Mouse (Mus musculus): ENCODE results near the gene Ift172. TPM values are rescaled to one million over a fixed set of nuclear protein-coding genes. Genes with fewer than 3 reads are reported as not detected.
"Not testable (repeated sequence)": the region's sequence is repeated elsewhere in the genome, so short reads cannot be mapped to it uniquely, and the experiment has no call there.

Gene Ift172
- total RNA-seq, 2 experiments from 2014 or later = 80.9 to 96.8 TPM

- Histone ChIP-seq H3K27ac (peak within 1 kb of the TSS; percentile 90), H3K4me3 (peak within 1 kb of the TSS; percentile 98)
- peak; percentile 96 to 98 for DNase-seq (ENCODE audit: low spot score in 2 of 2)
- peak; percentile 26 for TF ChIP-seq CTCF (conservative IDR thresholded peaks at IDR 0.05)
These were observed 70.2 kb downstream of the Ift172 start, which contains the start of gene Ppm1g for GRCm38 (mm10) chr5:31220448-31221303. Gene Ppm1g (minus strand): TSS chr5:31220687.

GRCm38 (mm10) chr5:31219911-31220447 lies 70.9 kb downstream of the Ift172 start:
- DNase-seq (ENCODE audit: low spot score in 2 of 2) = no peak
- peak; percentile 50 for TF ChIP-seq CTCF (conservative IDR thresholded peaks at IDR 0.05)

GRCm38 (mm10) chr5:31219474-31219873 lies 71.4 kb downstream of the Ift172 start:
- Histone ChIP-seq H3K27ac (peak overlapping the region; percentile 90), H3K4me3 (peak overlapping the region; percentile 98)
- no peak for DNase-seq (ENCODE audit: low spot score in 2 of 2)
- TF ChIP-seq CTCF (conservative IDR thresholded peaks at IDR 0.05) = no peak

More at GRCm38 (mm10) chr5:31219911-31220447, 70.9 kb downstream of the Ift172 start:
- peak overlapping the region; percentile 90 for H3K27ac ChIP-seq
- peak overlapping the region; percentile 98 for H3K4me3 ChIP-seq

- peak; percentile 78 for TF ChIP-seq CTCF (conservative IDR thresholded peaks at IDR 0.05)
- DNase-seq (ENCODE audit: low spot score in 2 of 2) = no peak
- peak overlapping the region; percentile 47; the same call in 1 of the 2 replicates for H3K27ac ChIP-seq
- H3K4me3 ChIP-seq = peak overlapping the region; percentile 98
These were observed 71.8 kb downstream of the Ift172 start for GRCm38 (mm10) chr5:31219070-31219469.

DNA sequence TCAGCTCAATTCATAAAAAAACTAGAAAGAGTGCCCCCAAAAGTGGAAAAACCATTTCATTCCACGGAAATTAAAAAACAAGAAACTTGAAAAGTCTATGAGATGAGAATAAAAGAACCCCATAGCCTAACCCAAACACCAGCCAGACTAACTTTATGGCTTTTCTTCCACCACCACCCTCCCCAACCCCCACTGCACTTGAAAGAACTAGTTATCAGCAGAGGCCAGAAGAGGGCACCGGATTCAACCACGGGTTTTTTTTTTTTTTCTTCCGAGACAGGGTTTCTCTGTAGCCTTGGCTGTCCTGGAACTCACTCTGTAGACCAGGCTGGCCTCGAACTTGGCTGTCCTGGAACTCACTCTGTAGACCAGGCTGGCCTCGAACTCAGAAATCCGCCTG lies 72.6 kb downstream of the Ift172 start:
- TF ChIP-seq CTCF (conservative IDR thresholded peaks at IDR 0.05) = no peak
- no peak for DNase-seq (ENCODE audit: low spot score in 2 of 2)
- no peak overlapping the region for H3K27ac ChIP-seq
- no peak overlapping the region for H3K4me3 ChIP-seq

- not testable (repeated sequence) for H3K4me3 ChIP-seq; DNase-seq (ENCODE audit: low spot score in 2 of 2); H3K27ac ChIP-seq
These were observed 74.4 kb downstream of the Ift172 start for GRCm38 (mm10) chr5:31216554-31216953.

DNA sequence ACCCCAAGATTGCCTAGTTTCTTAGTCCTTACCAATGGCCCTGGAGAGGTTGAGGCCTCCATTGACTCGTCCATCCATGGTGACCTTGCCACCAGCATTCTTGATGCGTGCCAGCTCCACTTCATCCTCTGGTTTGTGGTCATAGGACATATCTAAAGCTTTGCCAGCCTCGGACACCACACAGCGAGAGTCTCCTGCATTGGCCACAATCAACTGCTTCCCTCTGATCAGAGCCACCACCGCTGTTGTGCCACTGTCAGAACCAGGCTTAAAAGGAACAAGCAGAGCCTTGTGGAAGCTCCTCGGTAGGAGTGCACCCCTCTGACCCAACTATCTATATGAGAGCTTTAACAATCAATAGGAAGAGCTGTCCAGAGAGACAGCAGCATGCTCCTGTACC lies 86.5 kb downstream of the Ift172 start:
- H3K4me3 ChIP-seq = no peak overlapping the region
- no peak for DNase-seq (ENCODE audit: low spot score in 2 of 2)
- no peak overlapping the region for H3K27ac ChIP-seq
- TF ChIP-seq CTCF (conservative IDR thresholded peaks at IDR 0.05) = no peak

GRCm38 (mm10) chr5:31203866-31204265 lies 87.0 kb downstream of the Ift172 start:
- Histone ChIP-seq H3K27ac (no peak overlapping the region), H3K4me3 (no peak overlapping the region)
- DNase-seq (ENCODE audit: low spot score in 2 of 2) = no peak
- TF ChIP-seq CTCF (conservative IDR thresholded peaks at IDR 0.05) = no peak

Other genes with a start within 250 kb of the Ift172 start
- gene Atraid, start 242.8 kb downstream of the Ift172 start, total RNA-seq (2021) = 10 to 100 TPM; 73.4 to 78.8 TPM
- 10 to 100 TPM; 15.0 to 16.1 TPM for gene Slc5a6, start 242.2 kb downstream of the Ift172 start, total RNA-seq (2021)
- 10 to 100 TPM; 17.1 to 21.6 TPM for gene Cad, start 236.3 kb downstream of the Ift172 start, total RNA-seq (2021)
- gene Dnajc5g, start 184.8 kb downstream of the Ift172 start, total RNA-seq (2021) = not detected
- 10 to 100 TPM; 89.6 to 92.2 TPM for gene Slc30a3, start 182.9 kb downstream of the Ift172 start, total RNA-seq (2021)
- not detected for gene Trim54, start 174.4 kb downstream of the Ift172 start, total RNA-seq (2021)
- gene Ucn, start 152.3 kb downstream of the Ift172 start, total RNA-seq (2021) = not detected
- gene Mpv17, start 136.9 kb downstream of the Ift172 start, total RNA-seq (2021) = 10 to 100 TPM; 58.8 to 61.3 TPM
- gene Gm29609, start 111.2 kb downstream of the Ift172 start, total RNA-seq (2021) = 1 to 10 TPM; 3.5 to 4.0 TPM
- 10 to 100 TPM; 63.1 to 67.8 TPM for gene Gtf3c2, start 111.0 kb downstream of the Ift172 start, total RNA-seq (2021)
- gene Snx17, start 97.9 kb downstream of the Ift172 start, total RNA-seq (2021) = 10 to 100 TPM; 80.9 to 81.5 TPM
- 10 to 100 TPM; 39.6 to 54.0 TPM for gene Eif2b4, start 97.7 kb downstream of the Ift172 start, total RNA-seq (2021)
- gene Zfp513, start 88.8 kb downstream of the Ift172 start, total RNA-seq (2021) = 10 to 100 TPM; 29.3 to 29.5 TPM
- 10 to 100 TPM; 71.3 to 74.8 TPM for gene Ppm1g, start 70.4 kb downstream of the Ift172 start, total RNA-seq (2021)
- 10 to 100 TPM; 81.2 to 89.4 TPM for gene Nrbp1, start 50.3 kb downstream of the Ift172 start, total RNA-seq (2021)
- gene Gm9970, start 49.9 kb downstream of the Ift172 start, total RNA-seq (2021) = under 1 TPM in 1 of 2 experiments, not detected in 1; 0.74 TPM
- 1 to 10 TPM; 3.2 to 4.0 TPM for gene Krtcap3, start 39.4 kb downstream of the Ift172 start, total RNA-seq (2021)
- 100 to 1,000 TPM; 180 to 215 TPM for gene Fndc4, start 5.0 kb upstream of the Ift172 start, total RNA-seq (2021)
- gene Gckr, start 6.3 kb upstream of the Ift172 start, total RNA-seq (2021) = not detected
- 10 to 100 TPM; 49.1 to 54.1 TPM for gene Zfp512, start 161.3 kb upstream of the Ift172 start, total RNA-seq (2021)
- under 1 TPM in 1 of 2 experiments, not detected in 1; 0.20 TPM for gene 4930548H24Rik, start 194.6 kb upstream of the Ift172 start, total RNA-seq (2021)
- 10 to 100 TPM; 34.0 to 34.8 TPM for gene Gpn1, start 203.6 kb upstream of the Ift172 start, total RNA-seq (2021)
- gene Slc4a1ap, start 235.9 kb upstream of the Ift172 start, total RNA-seq (2021) = 10 to 100 TPM; 51.9 to 53.8 TPM
- 10 to 100 TPM; 19.6 TPM for gene Supt7l, start 236.7 kb upstream of the Ift172 start, total RNA-seq (2021)

Data from layer of hippocampus, adult 2 months (tissue).